11 mouse cellular contexts compared by ENCODE assay signal in genomic region chr3:101561948-101562347, GRCm38 (mm10). TPM values are rescaled to one million over a fixed set of nuclear protein-coding genes. Genes with fewer than 3 reads are reported as not detected.
A peak's percentile ranks its signal among the peaks of the same experiment; 100 is the strongest.
DNase-seq lines count a peak whose midpoint lies in the region; ATAC-seq lines count a peak whose summit lies in the region.
"Had no signal": no experiment of that assay in that cellular context is flagged by ENCODE, and none has a peak within 500 bp of the region (broad histone marks: within the 10 kb centered on the region; RNA-seq: fewer than 3 reads in every experiment).

No protein-coding gene starts in this region.

- peak overlapping the region; percentile 73; the same call in 1 of the 2 replicates for H3K27ac ChIP-seq in hindbrain, embryonic 10.5 days
- H3K27ac ChIP-seq in hindbrain, embryonic 13.5 days = no peak overlapping the region
- peak overlapping the region; percentile 84; the same call in 1 of the 2 replicates for H3K27ac ChIP-seq in midbrain, embryonic 10.5 days (replicated peaks)
- no peak overlapping the region for H3K27ac ChIP-seq in midbrain, embryonic 15.5 days
- peak overlapping the region; percentile 75; the same call in 1 of the 2 replicates for H3K27ac ChIP-seq in liver, embryonic 15.5 days (replicated peaks)
- H3K27ac ChIP-seq in stomach, embryonic 16.5 days (ENCODE audit: low read length) = peak overlapping the region; percentile 67; the same call in 1 of the 2 replicates
- H3K27ac ChIP-seq: gastrocnemius, adult 2 months had no signal

- peaks cover 32% of the 10 kb centered on the region for H3K4me1 ChIP-seq in hindbrain, embryonic 10.5 days (replicated peaks)
- H3K4me1 ChIP-seq in hindbrain, embryonic 13.5 days (replicated peaks) = peaks cover 23% of the 10 kb centered on the region; the same call in 1 of the 2 replicates
- H3K4me1 ChIP-seq in midbrain, embryonic 10.5 days = peaks cover 35% of the 10 kb centered on the region
- H3K4me1 ChIP-seq in midbrain, embryonic 15.5 days = peaks cover 11% of the 10 kb centered on the region
- H3K4me1 ChIP-seq in liver, embryonic 15.5 days (replicated peaks) = peaks cover 33% of the 10 kb centered on the region
- H3K4me1 ChIP-seq in stomach, embryonic 16.5 days (ENCODE audit: control insufficient read depth, insufficient read depth, low read length) = peaks cover 8% of the 10 kb centered on the region; the same call in 1 of the 2 replicates

- DNase-seq in hindbrain, embryonic 10.5 days (ENCODE audit: low spot score) = no peak
- no peak for DNase-seq in midbrain, embryonic 10.5 days (ENCODE audit: low spot score)
- DNase-seq in embryo, embryonic 11 days = no peak
- DNase-seq: gastrocnemius, adult 2 months; lung, postnatal 14 days; right cerebral cortex, adult 18-20 months; thymus, postnatal 25 days had no signal

- no peak overlapping the region for H3K4me2 ChIP-seq in hindbrain, embryonic 13.5 days
- H3K4me2 ChIP-seq in midbrain, embryonic 15.5 days = no peak overlapping the region
- H3K4me2 ChIP-seq in liver, embryonic 15.5 days = 0 out of 2 replicates have a peak overlapping the region, but pooled peaks have one; percentile 15
- no peak overlapping the region for H3K4me2 ChIP-seq in stomach, embryonic 16.5 days (ENCODE audit: low read depth, low read length)

- no peaks in the 10 kb centered on the region for H3K36me3 ChIP-seq in hindbrain, embryonic 10.5 days
- no peaks in the 10 kb centered on the region for H3K36me3 ChIP-seq in hindbrain, embryonic 13.5 days
- H3K36me3 ChIP-seq in midbrain, embryonic 10.5 days = no peaks in the 10 kb centered on the region
- H3K36me3 ChIP-seq in midbrain, embryonic 15.5 days (replicated peaks) = no peaks in the 10 kb centered on the region
- no peaks in the 10 kb centered on the region for H3K36me3 ChIP-seq in liver, embryonic 15.5 days (replicated peaks)
- H3K36me3 ChIP-seq in stomach, embryonic 16.5 days (ENCODE audit: control insufficient read depth, insufficient read depth, low read length) = no peaks in the 10 kb centered on the region

- ATAC-seq in hindbrain, embryonic 13.5 days (ENCODE audit: low FRiP score) = no peak
- ATAC-seq in midbrain, embryonic 15.5 days (replicated peaks) = no peak
- ATAC-seq in liver, embryonic 15.5 days (ENCODE audit: insufficient read depth) = peak; percentile 31; the same call in 1 of the 2 replicates
- peak; percentile 63; the same call in 1 of the 2 replicates for ATAC-seq in stomach, embryonic 16.5 days (ENCODE audit: insufficient read depth, low FRiP score)

- no peak overlapping the region for H3K9ac ChIP-seq in hindbrain, embryonic 13.5 days
- no peak overlapping the region for H3K9ac ChIP-seq in midbrain, embryonic 15.5 days
- no peak overlapping the region for H3K9ac ChIP-seq in liver, embryonic 15.5 days
- no peak overlapping the region for H3K9ac ChIP-seq in stomach, embryonic 16.5 days (ENCODE audit: low read length)

- H3K27me3 ChIP-seq in hindbrain, embryonic 10.5 days (ENCODE audit: insufficient read depth, poor library complexity, severe bottlenecking) = no peaks in the 10 kb centered on the region
- H3K27me3 ChIP-seq in hindbrain, embryonic 13.5 days = no peaks in the 10 kb centered on the region
- peaks cover 56% of the 10 kb centered on the region for H3K27me3 ChIP-seq in midbrain, embryonic 10.5 days (ENCODE audit: low read depth, poor library complexity, severe bottlenecking)
- H3K27me3 ChIP-seq in midbrain, embryonic 15.5 days (replicated peaks) = 0 out of 2 replicates have a peak, but pooled peaks cover 2% of the 10 kb centered on the region
- H3K27me3 ChIP-seq in liver, embryonic 15.5 days = no peaks in the 10 kb centered on the region
- H3K27me3 ChIP-seq in stomach, embryonic 16.5 days (ENCODE audit: control insufficient read depth, insufficient read depth, low read length) = no peaks in the 10 kb centered on the region

- H3K4me3 ChIP-seq in hindbrain, embryonic 10.5 days = no peak overlapping the region
- H3K4me3 ChIP-seq in hindbrain, embryonic 13.5 days = no peak overlapping the region
- no peak overlapping the region for H3K4me3 ChIP-seq in midbrain, embryonic 10.5 days
- H3K4me3 ChIP-seq in midbrain, embryonic 15.5 days = no peak overlapping the region
- H3K4me3 ChIP-seq in liver, embryonic 15.5 days (replicated peaks) = no peak overlapping the region
- H3K4me3 ChIP-seq in stomach, embryonic 16.5 days (replicated peaks; ENCODE audit: low read length) = no peak overlapping the region
- H3K4me3 ChIP-seq: gastrocnemius, adult 2 months had no signal

- WGBS in hindbrain, embryonic 10.5 days = 89% methylated on average over 5 of the region's 5 CpGs
- WGBS in hindbrain, embryonic 13.5 days = 92% methylated on average over 5 of the region's 5 CpGs
- WGBS in midbrain, embryonic 10.5 days = 81% methylated on average over 5 of the region's 5 CpGs
- WGBS in midbrain, embryonic 15.5 days = 88% methylated on average over 5 of the region's 5 CpGs
- 40% methylated on average over 5 of the region's 5 CpGs for WGBS in liver, embryonic 15.5 days (ENCODE audit: insufficient replicate concordance)
- WGBS in stomach, embryonic 16.5 days = 53% methylated on average over 5 of the region's 5 CpGs

- no peaks in the 10 kb centered on the region for H3K9me3 ChIP-seq in hindbrain, embryonic 10.5 days
- H3K9me3 ChIP-seq in hindbrain, embryonic 13.5 days = no peaks in the 10 kb centered on the region
- peaks cover 7% of the 10 kb centered on the region; the same call in 1 of the 2 replicates for H3K9me3 ChIP-seq in midbrain, embryonic 10.5 days (replicated peaks)
- H3K9me3 ChIP-seq in midbrain, embryonic 15.5 days = no peaks in the 10 kb centered on the region
- no peaks in the 10 kb centered on the region for H3K9me3 ChIP-seq in liver, embryonic 15.5 days (replicated peaks)
- H3K9me3 ChIP-seq in stomach, embryonic 16.5 days (replicated peaks; ENCODE audit: control insufficient read depth, low read length) = no peaks in the 10 kb centered on the region

RNA-seq across cellular contexts. Expression of gene Atp1a1, which starts 42.5 kb away (rescaled TPM):
- 50.2 and 63.3 TPM in 2 replicates for polyA plus RNA-seq in hindbrain, embryonic 10.5 days (2016; fragmentation: Nextera tagmentation; extraction: Ambion mirVana)
- polyA plus RNA-seq in hindbrain, embryonic 13.5 days (2015; fragmentation: Nextera tagmentation; extraction: Ambion mirVana) = 44.2 and 50.4 TPM in 2 replicates
- polyA plus RNA-seq in midbrain, embryonic 10.5 days (2016; fragmentation: Nextera tagmentation; extraction: Ambion mirVana) = 39.6 and 43.5 TPM in 2 replicates
- polyA plus RNA-seq in midbrain, embryonic 15.5 days (2015; fragmentation: Nextera tagmentation; extraction: Ambion mirVana) = 57.1 and 58.8 TPM in 2 replicates
- 41.9 and 44.5 TPM in 2 replicates for polyA plus RNA-seq in liver, embryonic 15.5 days (2015; fragmentation: Nextera tagmentation; extraction: Ambion mirVana)
- polyA plus RNA-seq in stomach, embryonic 16.5 days (2015; fragmentation: Nextera tagmentation; extraction: Ambion mirVana) = 149 and 158 TPM in 2 replicates

Comparison
In these comparisons a context has a peak if more than half of its experiments do, and no peak if none do; other contexts are left out.
1. H3K27ac ChIP-seq: peak in hindbrain, embryonic 10.5 days (single experiment), midbrain, embryonic 10.5 days (single experiment), liver, embryonic 15.5 days (single experiment) and stomach, embryonic 16.5 days (single experiment); none in hindbrain, embryonic 13.5 days (single experiment) and midbrain, embryonic 15.5 days (single experiment).
2. ATAC-seq: peak in liver, embryonic 15.5 days (single experiment) and stomach, embryonic 16.5 days (single experiment); none in hindbrain, embryonic 13.5 days (single experiment) and midbrain, embryonic 15.5 days (single experiment).